Mouse (Mus musculus) thymus, adult 2 months (tissue): ENCODE data around the gene Zfr2.
A peak's percentile ranks its signal among the peaks of the same experiment; 100 is the strongest.

ENCODE experiments used
- CTCF ChIP-seq: fragments of 200-500 bp; IDR thresholded peaks from 2 replicates; pipeline ENCODE4 v1.5.1; 2012; ENCODE audit warnings: mild to moderate bottlenecking, control low read depth, low read length, moderate library complexity, borderline replicate concordance; ENCODE audit not compliant: control insufficient read depth, poor library complexity, insufficient read depth; ENCODE audit errors: extremely low read depth
- POLR2A ChIP-seq: fragments of 200-500 bp; IDR thresholded peaks from 2 replicates; pipeline ENCODE4 v1.6.1; 2012; ENCODE audit warnings: mild to moderate bottlenecking, low read length, control low read depth, moderate library complexity; ENCODE audit not compliant: control insufficient read depth, poor library complexity, insufficient read depth; ENCODE audit errors: extremely low read depth

DNA sequence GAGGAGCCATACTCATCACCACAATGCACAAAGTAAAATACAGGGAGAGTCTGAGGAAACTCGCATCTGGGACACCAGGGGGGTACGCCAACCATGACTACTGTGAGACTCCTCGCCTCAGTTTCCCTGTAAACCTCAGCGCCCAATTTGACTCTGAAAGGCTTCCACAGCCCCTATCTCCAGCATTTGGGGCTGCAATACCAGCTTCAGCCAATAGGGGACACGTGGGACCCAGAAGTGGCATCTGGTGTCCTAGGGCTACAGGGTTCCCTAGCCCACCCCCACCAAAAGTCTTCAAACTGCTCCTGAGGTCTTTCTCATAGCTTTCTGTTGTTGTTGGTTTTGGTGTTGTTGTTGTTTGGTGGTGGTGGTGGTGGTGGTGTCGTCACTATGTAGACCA is 55.6 kb downstream of the Zfr2 start:
- TF ChIP-seq CTCF (peak; percentile 44; the same call in 1 of the 2 replicates), POLR2A (no peak)
